Mouse (Mus musculus): Measurements from ENCODE around the gene 5430419D17Rik. TPM values are rescaled to one million over a fixed set of nuclear protein-coding genes. Genes with fewer than 3 reads are reported as not detected.

5430419D17Rik gene
- 1.8 and 2.8 TPM in 2 replicates for polyA plus RNA-seq (2012; rRNA removed)

DNA sequence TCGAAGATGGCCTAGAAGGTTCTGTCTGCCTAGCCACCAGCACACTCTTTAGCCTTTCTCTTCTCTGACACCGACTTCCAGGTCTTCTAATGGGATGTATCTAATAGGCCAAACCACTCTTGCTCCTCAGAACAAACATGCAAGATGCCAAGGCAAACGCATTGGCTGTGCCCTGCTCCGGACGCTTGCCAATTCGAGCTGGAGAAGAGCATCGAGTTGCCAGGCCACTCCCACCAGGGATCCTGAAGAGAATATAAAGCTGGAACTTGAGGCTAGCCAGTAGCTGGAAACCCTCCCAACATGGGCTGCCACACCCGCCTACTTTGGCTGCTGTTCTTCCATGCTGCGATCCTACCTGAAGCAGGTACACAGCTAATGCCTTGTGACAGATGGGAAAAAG lies at the start of gene 5430419D17Rik:
TSS of gene 5430419D17Rik (plus strand) at position 282 of the 400 bp plus-strand sequence.

GRCm38 (mm10) chr7:131146214-131146613 lies 28.0 kb upstream of the 5430419D17Rik start, which contains the start of gene 4933402N03Rik:
Gene 4933402N03Rik, minus strand, starts transcription at chr7:131146314.

DNA sequence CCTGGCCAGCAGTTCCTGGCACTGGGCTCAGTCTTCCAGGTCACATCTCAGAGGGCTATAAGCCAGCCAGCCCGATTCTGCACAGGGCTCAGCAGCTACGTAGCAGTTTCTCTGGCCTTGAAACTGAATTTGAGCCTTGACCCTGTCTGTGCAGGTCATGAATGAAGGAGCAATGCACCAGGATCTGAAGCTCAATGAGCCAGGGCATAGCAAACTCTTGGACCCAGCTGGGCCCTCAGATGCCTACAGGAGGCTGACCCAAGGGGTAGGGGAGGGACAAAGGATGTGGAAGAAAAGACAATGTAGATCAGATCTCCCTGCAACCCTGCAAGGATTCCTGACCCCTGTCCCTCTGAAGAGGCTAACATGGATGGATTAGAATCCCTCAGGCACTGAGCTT lies 148.0 kb downstream of the 5430419D17Rik start, which contains the start of gene Cuzd1:
TSS of gene Cuzd1 (minus strand) at position 101 of the 400 bp plus-strand sequence.

DNA sequence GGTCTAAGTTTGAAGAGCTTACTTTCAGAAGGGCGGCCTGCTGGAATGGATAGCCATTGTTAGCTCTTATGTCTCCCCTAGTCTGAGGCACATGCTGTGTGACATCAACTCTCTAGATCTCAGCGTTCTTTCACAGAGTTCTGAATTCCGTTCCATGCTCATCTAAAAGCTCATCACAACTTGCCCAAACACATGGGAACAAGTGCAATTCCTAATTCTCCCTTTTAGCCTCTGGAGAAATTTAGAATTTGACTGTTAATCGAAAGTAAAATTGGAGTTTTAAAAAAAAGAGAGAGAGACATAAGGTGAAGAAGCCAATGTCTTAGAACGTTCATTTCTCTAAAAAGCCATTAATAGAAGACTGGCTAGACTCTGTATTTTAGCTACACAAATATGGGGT lies 155.2 kb downstream of the 5430419D17Rik start, which contains the start of gene Fam24b:
TSS of gene Fam24b (minus strand) at position 101 of the 400 bp plus-strand sequence.

DNA sequence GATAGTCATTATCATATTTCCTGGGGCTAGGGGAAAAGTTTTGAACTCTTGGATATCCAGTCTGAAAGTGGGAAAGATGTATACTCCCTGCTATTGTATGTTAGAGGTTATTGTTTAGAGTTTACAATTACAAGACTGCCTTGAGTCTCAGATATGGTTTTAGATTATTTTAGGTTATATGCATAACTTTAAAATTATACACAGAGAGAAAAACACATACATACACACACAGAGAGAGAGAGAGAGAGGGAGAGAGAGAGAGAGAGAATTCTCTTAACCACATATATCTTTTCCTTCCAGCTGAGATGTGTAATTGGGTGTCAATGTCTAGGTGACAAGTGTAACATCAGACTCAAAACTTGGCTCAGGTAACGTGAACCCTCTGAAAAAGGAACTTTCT lies 159.4 kb downstream of the 5430419D17Rik start, which contains the start of gene Fam24a:
TSS of gene Fam24a (plus strand) at position 301 of the 400 bp plus-strand sequence.

Other genes starting within 250 kb of the 5430419D17Rik start
- 659 and 867 TPM in 2 replicates for gene Htra1, start 238.3 kb upstream of the 5430419D17Rik start, polyA plus RNA-seq (2012; rRNA removed)
- gene Dmbt1, start 142.3 kb upstream of the 5430419D17Rik start, polyA plus RNA-seq (2012; rRNA removed): 0.23 and 0.39 TPM in 2 replicates
- not detected in 2 replicates for gene 4933402N03Rik, start 28.1 kb upstream of the 5430419D17Rik start, polyA plus RNA-seq (2012; rRNA removed)
- gene Cuzd1, start 147.9 kb downstream of the 5430419D17Rik start, polyA plus RNA-seq (2012; rRNA removed): 1.4 TPM in 2 replicates
- not detected in 2 replicates for gene Fam24b, start 155.1 kb downstream of the 5430419D17Rik start, polyA plus RNA-seq (2012; rRNA removed)
- not detected in 2 replicates for gene Fam24a, start 159.5 kb downstream of the 5430419D17Rik start, polyA plus RNA-seq (2012; rRNA removed)
- 6.0 and 6.9 TPM in 2 replicates for gene 2310057M21Rik, start 188.4 kb downstream of the 5430419D17Rik start, polyA plus RNA-seq (2012; rRNA removed)
- 87.9 and 126 TPM in 2 replicates for gene Pstk, start 196.7 kb downstream of the 5430419D17Rik start, polyA plus RNA-seq (2012; rRNA removed)
- 9.1 and 14.0 TPM in 2 replicates for gene Ikzf5, start 236.1 kb downstream of the 5430419D17Rik start, polyA plus RNA-seq (2012; rRNA removed)
- 8.6 and 9.4 TPM in 2 replicates for gene Acadsb, start 236.2 kb downstream of the 5430419D17Rik start, polyA plus RNA-seq (2012; rRNA removed)